Mouse (Mus musculus): ENCODE data around the gene Uba52. TPM values are rescaled to one million over a fixed set of nuclear protein-coding genes. Genes with fewer than 3 reads are reported as not detected.
"Not testable (repeated sequence)": the region's sequence is repeated elsewhere in the genome, so short reads cannot be mapped to it uniquely, and the experiment has no call there.

Uba52 gene
- polyA plus RNA-seq, 1 experiment: 770 TPM

DNA sequence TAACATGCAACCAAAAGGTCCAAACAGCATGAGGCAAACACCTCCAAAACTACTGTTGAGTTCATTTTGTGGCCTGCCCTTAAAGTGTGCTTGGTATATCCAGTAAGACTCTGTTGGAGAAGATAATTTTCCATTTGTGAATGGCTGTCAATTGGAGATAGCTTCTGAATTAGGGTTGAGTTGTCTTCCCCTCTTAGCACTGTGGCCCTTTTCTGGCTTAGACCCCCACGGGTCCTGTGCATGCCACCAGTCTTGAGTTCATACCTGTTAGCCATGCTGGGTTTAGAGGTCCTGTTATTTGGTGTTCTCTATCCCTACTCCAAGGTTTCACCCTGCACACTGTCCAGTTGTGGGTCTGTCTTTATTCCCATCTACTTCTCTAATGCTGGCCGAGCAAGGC is 1.2 kb upstream of the Uba52 start:
- Histone ChIP-seq H3K4me1 (ENCODE audit: control insufficient read depth, insufficient read depth, insufficient read length, low read length) (peaks cover 21% of the 10 kb centered on the region), H3K4me3 (ENCODE audit: low read depth, low read length) (no peak overlapping the region), H3K27me3 (ENCODE audit: control insufficient read depth, insufficient read depth, low read length) (no peaks in the 10 kb centered on the region), H3K27ac (ENCODE audit: insufficient read depth, low read depth, low read length) (no peak overlapping the region), H3K36me3 (ENCODE audit: control insufficient read depth, insufficient read depth, low read length) (peaks cover 43% of the 10 kb centered on the region)
- no peak for TF ChIP-seq CTCF (IDR thresholded peaks at IDR 0.05; ENCODE audit: extremely low read depth, insufficient read length, insufficient replicate concordance, low read depth, low read length)
- no peak for TF ChIP-seq POLR2A (IDR thresholded peaks at IDR 0.05; ENCODE audit: low read depth, low read length)
- 86% methylated on average over 2 of the region's 2 CpGs for WGBS

DNA sequence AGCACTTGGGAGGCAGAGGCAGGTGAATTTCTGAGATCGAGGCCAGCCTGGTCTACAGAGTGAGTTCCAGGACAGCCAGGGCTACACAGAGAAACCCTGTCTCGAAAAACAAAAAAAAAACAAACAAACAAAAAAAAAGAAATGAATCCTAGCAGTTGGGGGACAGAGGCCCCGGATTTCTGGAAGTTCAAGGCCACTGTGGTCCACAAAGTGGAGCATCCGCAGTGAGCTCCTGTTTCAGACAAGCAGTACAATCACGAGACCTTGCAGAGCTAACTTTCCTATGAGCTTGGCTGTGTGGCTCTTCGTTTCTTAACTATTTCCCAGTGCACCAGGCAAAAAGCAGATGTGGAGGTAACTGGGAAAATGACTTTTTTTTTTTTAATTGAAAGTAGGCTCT is 573 bp upstream of the Uba52 start:
- not testable (repeated sequence) for H3K27me3 ChIP-seq (ENCODE audit: control insufficient read depth, insufficient read depth, low read length)
- Histone ChIP-seq H3K4me3 (ENCODE audit: low read depth, low read length) (peak overlapping the region; percentile 91), H3K4me1 (ENCODE audit: control insufficient read depth, insufficient read depth, insufficient read length, low read length) (peaks cover 21% of the 10 kb centered on the region), H3K36me3 (ENCODE audit: control insufficient read depth, insufficient read depth, low read length) (peaks cover 38% of the 10 kb centered on the region), H3K27ac (ENCODE audit: insufficient read depth, low read depth, low read length) (peak overlapping the region; percentile 98)
- 30% methylated on average over 6 of the region's 6 CpGs for WGBS

GRCm38 (mm10) chr8:70509281-70509952 is 1.2 kb downstream of the Uba52 start:
- WGBS: 5% methylated on average over 25 of the region's 25 CpGs
- Histone ChIP-seq H3K27me3 (ENCODE audit: control insufficient read depth, insufficient read depth, low read length) (no peaks in the 10 kb centered on the region), H3K4me3 (ENCODE audit: low read depth, low read length) (peak overlapping the region; percentile 91), H3K36me3 (ENCODE audit: control insufficient read depth, insufficient read depth, low read length) (peaks cover 30% of the 10 kb centered on the region), H3K27ac (ENCODE audit: insufficient read depth, low read depth, low read length) (peak overlapping the region; percentile 37; the same call in 1 of the 2 replicates), H3K4me1 (ENCODE audit: control insufficient read depth, insufficient read depth, insufficient read length, low read length) (peaks cover 26% of the 10 kb centered on the region)
- TF ChIP-seq CTCF (IDR thresholded peaks at IDR 0.05; ENCODE audit: extremely low read depth, insufficient read length, insufficient replicate concordance, low read depth, low read length): no peak
- no peak for TF ChIP-seq POLR2A (IDR thresholded peaks at IDR 0.05; ENCODE audit: low read depth, low read length)

DNA sequence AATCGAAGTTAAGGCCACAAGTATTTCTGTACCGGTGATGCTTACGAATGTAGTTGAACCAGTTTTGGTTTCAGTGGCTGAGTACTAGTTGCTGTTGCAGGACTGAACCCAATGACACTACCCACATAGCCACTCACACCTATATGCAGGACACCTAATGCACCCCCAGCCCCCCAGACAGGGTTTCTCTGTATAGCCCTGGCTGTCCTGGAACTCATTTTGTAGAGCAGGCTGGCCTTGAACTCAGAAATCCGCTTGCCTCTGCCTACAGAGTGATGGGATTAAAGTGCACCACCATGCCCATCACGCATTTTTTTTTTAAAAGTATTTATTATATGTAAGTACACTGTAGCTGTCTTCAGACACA is 3.6 kb downstream of the Uba52 start:
- no peak overlapping the region for H3K4me3 ChIP-seq (ENCODE audit: low read depth, low read length)
- H3K27me3 ChIP-seq (ENCODE audit: control insufficient read depth, insufficient read depth, low read length): no peaks in the 10 kb centered on the region
- no peak overlapping the region for H3K27ac ChIP-seq (ENCODE audit: insufficient read depth, low read depth, low read length)
- 51% methylated on average over 5 of the region's 5 CpGs for WGBS
- TF ChIP-seq CTCF (IDR thresholded peaks at IDR 0.05; ENCODE audit: extremely low read depth, insufficient read length, insufficient replicate concordance, low read depth, low read length): no peak
- TF ChIP-seq POLR2A (IDR thresholded peaks at IDR 0.05; ENCODE audit: low read depth, low read length): no peak
- peaks cover 16% of the 10 kb centered on the region for H3K36me3 ChIP-seq (ENCODE audit: control insufficient read depth, insufficient read depth, low read length)
- peaks cover 22% of the 10 kb centered on the region for H3K4me1 ChIP-seq (ENCODE audit: control insufficient read depth, insufficient read depth, insufficient read length, low read length)

DNA sequence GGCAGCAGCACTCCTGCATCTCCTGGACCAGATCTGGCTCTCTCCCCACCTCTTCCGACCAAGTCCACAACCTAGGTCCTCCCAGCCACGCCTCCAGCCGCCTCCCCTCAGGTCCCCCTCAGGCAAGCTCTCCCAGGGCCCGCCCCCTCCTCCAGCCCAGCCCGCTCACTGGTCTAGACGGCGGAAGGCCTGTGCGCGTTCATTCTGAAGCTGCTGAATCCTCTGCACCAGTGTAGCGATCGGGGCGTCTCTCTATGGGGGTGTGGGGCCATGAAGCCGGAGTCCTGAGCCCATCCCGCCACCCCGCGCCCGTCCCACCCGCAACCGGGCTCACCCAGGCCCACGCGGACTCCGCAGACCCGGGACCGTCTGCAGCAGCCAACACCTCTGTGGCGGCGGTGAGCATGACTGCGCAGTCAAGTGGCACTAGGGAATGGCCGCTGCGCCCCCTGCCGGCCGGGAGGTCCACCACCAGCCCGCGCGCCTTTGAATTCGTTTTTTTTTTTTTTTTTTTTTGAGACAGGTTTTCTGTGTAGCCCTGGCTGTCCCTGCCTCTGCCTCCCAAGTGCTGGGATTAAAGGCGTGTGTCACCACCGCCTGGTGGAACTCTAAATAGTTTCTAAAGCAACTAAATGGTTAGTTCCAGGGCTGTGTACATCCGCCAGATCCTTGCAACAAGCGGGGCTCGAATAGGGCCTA is 4.1 kb downstream of the Uba52 start, which contains the start of gene Rex1bd:
Gene Rex1bd (minus strand): TSS at position 425 of the 699 bp plus-strand sequence.
- Histone ChIP-seq H3K27me3 (ENCODE audit: control insufficient read depth, insufficient read depth, low read length) (no peaks in the 10 kb centered on the region), H3K4me3 (ENCODE audit: low read depth, low read length) (peak within 1 kb of the TSS; percentile 70), H3K4me1 (ENCODE audit: control insufficient read depth, insufficient read depth, insufficient read length, low read length) (peaks cover 19% of the 10 kb centered on the region), H3K36me3 (ENCODE audit: control insufficient read depth, insufficient read depth, low read length) (peaks cover 16% of the 10 kb centered on the region), H3K27ac (ENCODE audit: insufficient read depth, low read depth, low read length) (no peak within 1 kb of the TSS; the same call in 1 of the 2 replicates)
- TF ChIP-seq POLR2A (IDR thresholded peaks at IDR 0.05; ENCODE audit: low read depth, low read length) (peak; percentile 33; the same call in 1 of the 2 replicates), CTCF (IDR thresholded peaks at IDR 0.05; ENCODE audit: extremely low read depth, insufficient read length, insufficient replicate concordance, low read depth, low read length) (peak; percentile 78)
- WGBS: 3% methylated on average over 40 of the region's 40 CpGs

DNA sequence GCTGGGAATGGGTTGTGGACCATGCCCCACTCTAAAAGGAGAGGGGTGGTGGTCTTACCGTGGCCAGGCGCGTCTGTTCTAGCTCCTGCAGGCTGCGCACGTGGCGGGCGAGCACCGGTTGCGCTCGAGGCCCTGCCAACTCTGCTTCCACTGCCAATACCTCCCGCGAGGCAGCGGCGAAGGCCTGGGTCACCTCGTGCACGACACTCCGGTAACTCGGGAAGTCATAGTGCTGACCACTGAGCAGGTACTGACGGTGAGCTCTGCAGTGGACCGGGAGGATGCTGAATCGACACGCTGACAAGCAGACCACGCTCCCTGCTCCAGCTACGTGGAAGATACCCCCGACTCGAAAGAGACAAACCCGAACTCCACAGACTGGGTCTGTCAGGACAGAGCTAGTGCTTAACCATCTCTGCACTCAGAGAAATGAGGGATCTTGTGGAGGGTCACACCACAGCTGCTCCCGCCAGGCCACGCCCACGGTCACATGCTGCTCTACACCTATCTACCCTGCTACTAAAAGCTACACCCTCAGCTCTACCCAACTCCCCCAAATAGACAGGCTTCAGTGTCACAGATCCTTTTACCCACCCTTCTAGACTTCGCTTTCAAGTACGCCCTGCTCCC is 4.8 kb downstream of the Uba52 start:
- no peaks in the 10 kb centered on the region for H3K27me3 ChIP-seq (ENCODE audit: control insufficient read depth, insufficient read depth, low read length)
- 35% methylated on average over 32 of the region's 32 CpGs for WGBS
- peaks cover 20% of the 10 kb centered on the region for H3K4me1 ChIP-seq (ENCODE audit: control insufficient read depth, insufficient read depth, insufficient read length, low read length)
- no peak for TF ChIP-seq POLR2A (IDR thresholded peaks at IDR 0.05; ENCODE audit: low read depth, low read length)
- no peak for TF ChIP-seq CTCF (IDR thresholded peaks at IDR 0.05; ENCODE audit: extremely low read depth, insufficient read length, insufficient replicate concordance, low read depth, low read length)
- H3K4me3 ChIP-seq (ENCODE audit: low read depth, low read length): peak overlapping the region; percentile 70
- H3K27ac ChIP-seq (ENCODE audit: insufficient read depth, low read depth, low read length): no peak overlapping the region; the same call in 1 of the 2 replicates
- H3K36me3 ChIP-seq (ENCODE audit: control insufficient read depth, insufficient read depth, low read length): peaks cover 16% of the 10 kb centered on the region

DNA sequence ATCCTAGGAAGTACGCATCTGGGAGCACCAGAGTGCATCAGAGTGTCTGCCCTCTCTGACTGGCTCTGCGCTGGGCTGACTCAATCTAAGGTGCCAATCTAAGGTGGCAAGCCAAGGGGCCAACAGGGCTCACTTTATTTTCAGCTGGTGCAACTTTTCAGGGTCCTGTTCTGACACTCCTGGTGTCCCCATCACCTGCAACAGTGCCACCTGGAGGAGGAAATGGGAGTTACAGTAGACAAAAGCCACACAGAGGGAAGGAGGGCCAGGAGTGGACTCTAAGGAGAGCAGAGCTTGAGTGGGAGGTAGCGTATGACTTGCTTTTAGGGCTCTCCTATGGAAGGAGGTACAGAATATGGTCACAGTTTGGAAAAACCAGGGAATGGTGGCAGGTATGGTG is 5.8 kb downstream of the Uba52 start:
- no peak overlapping the region for H3K27ac ChIP-seq (ENCODE audit: insufficient read depth, low read depth, low read length)
- H3K4me3 ChIP-seq (ENCODE audit: low read depth, low read length): no peak overlapping the region
- no peaks in the 10 kb centered on the region for H3K27me3 ChIP-seq (ENCODE audit: control insufficient read depth, insufficient read depth, low read length)
- TF ChIP-seq CTCF (IDR thresholded peaks at IDR 0.05; ENCODE audit: extremely low read depth, insufficient read length, insufficient replicate concordance, low read depth, low read length) (peak; percentile 87; the same call in 1 of the 2 replicates), POLR2A (IDR thresholded peaks at IDR 0.05; ENCODE audit: low read depth, low read length) (no peak)
- 90% methylated on average over 3 of the region's 3 CpGs for WGBS
- peaks cover 16% of the 10 kb centered on the region for H3K36me3 ChIP-seq (ENCODE audit: control insufficient read depth, insufficient read depth, low read length)
- H3K4me1 ChIP-seq (ENCODE audit: control insufficient read depth, insufficient read depth, insufficient read length, low read length): peaks cover 23% of the 10 kb centered on the region
